Mouse (Mus musculus): ENCODE data around the gene As3mt. TPM values are rescaled to one million over a fixed set of nuclear protein-coding genes. Genes with fewer than 3 reads are reported as not detected.

Gene As3mt
- polyA plus RNA-seq, 1 experiment from 2014 or later = 18.6 TPM

GRCm38 (mm10) chr19:46762291-46762991 lies 55.2 kb downstream of the As3mt start:
- H3K27ac ChIP-seq (ENCODE audit: low read length) = no peak overlapping the region
- peaks cover 14% of the 10 kb centered on the region; the same call in 1 of the 2 replicates for H3K27me3 ChIP-seq (ENCODE audit: control insufficient read depth, insufficient read depth, low read depth, low read length)
- peak overlapping the region; percentile 87 for H3K9ac ChIP-seq (ENCODE audit: low read depth, low read length)
- peak overlapping the region; percentile 99 for H3K4me3 ChIP-seq (ENCODE audit: low read depth, low read length)
- H3K4me2 ChIP-seq (ENCODE audit: low read depth, low read length) = peak overlapping the region; percentile 100
- H3K36me3 ChIP-seq (ENCODE audit: control insufficient read depth, insufficient read depth) = no peaks in the 10 kb centered on the region
- WGBS (ENCODE audit: insufficient replicate concordance) = under 1% methylated on average over 50 of the region's 50 CpGs
- no peaks in the 10 kb centered on the region for H3K9me3 ChIP-seq (replicated peaks; ENCODE audit: control insufficient read depth, low read length)
- H3K4me1 ChIP-seq (ENCODE audit: control insufficient read depth, low read depth, low read length) = peaks cover 32% of the 10 kb centered on the region
- no peak for ATAC-seq (ENCODE audit: low read depth)

- Histone ChIP-seq H3K4me1 (ENCODE audit: control insufficient read depth, low read depth, low read length) (peaks cover 34% of the 10 kb centered on the region), H3K9ac (ENCODE audit: low read depth, low read length) (peak overlapping the region; percentile 87), H3K36me3 (ENCODE audit: control insufficient read depth, insufficient read depth) (no peaks in the 10 kb centered on the region), H3K9me3 (replicated peaks; ENCODE audit: control insufficient read depth, low read length) (no peaks in the 10 kb centered on the region), H3K27ac (ENCODE audit: low read length) (no peak overlapping the region), H3K4me3 (ENCODE audit: low read depth, low read length) (peak overlapping the region; percentile 99), H3K4me2 (ENCODE audit: low read depth, low read length) (peak overlapping the region; percentile 100), H3K27me3 (ENCODE audit: control insufficient read depth, insufficient read depth, low read depth, low read length) (peaks cover 14% of the 10 kb centered on the region; the same call in 1 of the 2 replicates)
- no peak for ATAC-seq (ENCODE audit: low read depth)
- WGBS (ENCODE audit: insufficient replicate concordance) = 2% methylated on average over 19 of the region's 19 CpGs
Measured at GRCm38 (mm10) chr19:46762992-46763342, 55.7 kb downstream of the As3mt start.

- Histone ChIP-seq H3K36me3 (ENCODE audit: control insufficient read depth, insufficient read depth) (no peaks in the 10 kb centered on the region), H3K4me3 (ENCODE audit: low read depth, low read length) (peak overlapping the region; percentile 99), H3K9me3 (replicated peaks; ENCODE audit: control insufficient read depth, low read length) (no peaks in the 10 kb centered on the region), H3K27ac (ENCODE audit: low read length) (no peak overlapping the region), H3K4me1 (ENCODE audit: control insufficient read depth, low read depth, low read length) (peaks cover 36% of the 10 kb centered on the region), H3K27me3 (ENCODE audit: control insufficient read depth, insufficient read depth, low read depth, low read length) (peaks cover 14% of the 10 kb centered on the region; the same call in 1 of the 2 replicates), H3K4me2 (ENCODE audit: low read depth, low read length) (peak overlapping the region; percentile 100), H3K9ac (ENCODE audit: low read depth, low read length) (peak overlapping the region; percentile 87)
- no peak for ATAC-seq (ENCODE audit: low read depth)
- WGBS (ENCODE audit: insufficient replicate concordance) = 28% methylated on average over 7 of the region's 7 CpGs
Measured at GRCm38 (mm10) chr19:46763356-46763755, 56.1 kb downstream of the As3mt start.

- WGBS (ENCODE audit: insufficient replicate concordance) = 69% methylated on average over 12 of the region's 12 CpGs
- Histone ChIP-seq H3K36me3 (ENCODE audit: control insufficient read depth, insufficient read depth) (no peaks in the 10 kb centered on the region), H3K4me2 (ENCODE audit: low read depth, low read length) (peak overlapping the region; percentile 100), H3K27me3 (ENCODE audit: control insufficient read depth, insufficient read depth, low read depth, low read length) (peaks cover 9% of the 10 kb centered on the region; the same call in 1 of the 2 replicates), H3K4me1 (ENCODE audit: control insufficient read depth, low read depth, low read length) (peaks cover 36% of the 10 kb centered on the region), H3K9me3 (replicated peaks; ENCODE audit: control insufficient read depth, low read length) (no peaks in the 10 kb centered on the region), H3K9ac (ENCODE audit: low read depth, low read length) (peak overlapping the region; percentile 14; the same call in 1 of the 2 replicates), H3K4me3 (ENCODE audit: low read depth, low read length) (peak overlapping the region; percentile 37), H3K27ac (ENCODE audit: low read length) (no peak overlapping the region)
- no peak for ATAC-seq (ENCODE audit: low read depth)
Measured at GRCm38 (mm10) chr19:46763932-46764762, 56.9 kb downstream of the As3mt start.

GRCm38 (mm10) chr19:46764763-46765117 lies 57.5 kb downstream of the As3mt start:
- Histone ChIP-seq H3K36me3 (ENCODE audit: control insufficient read depth, insufficient read depth) (no peaks in the 10 kb centered on the region), H3K4me3 (ENCODE audit: low read depth, low read length) (peak overlapping the region; percentile 37), H3K4me1 (ENCODE audit: control insufficient read depth, low read depth, low read length) (peaks cover 36% of the 10 kb centered on the region), H3K27me3 (ENCODE audit: control insufficient read depth, insufficient read depth, low read depth, low read length) (peaks cover 8% of the 10 kb centered on the region; the same call in 1 of the 2 replicates), H3K9me3 (replicated peaks; ENCODE audit: control insufficient read depth, low read length) (no peaks in the 10 kb centered on the region), H3K9ac (ENCODE audit: low read depth, low read length) (no peak overlapping the region), H3K27ac (ENCODE audit: low read length) (no peak overlapping the region), H3K4me2 (ENCODE audit: low read depth, low read length) (peak overlapping the region; percentile 100)
- no peak for ATAC-seq (ENCODE audit: low read depth)
- WGBS (ENCODE audit: insufficient replicate concordance) = 70% methylated on average over 9 of the region's 9 CpGs

- Histone ChIP-seq H3K4me1 (ENCODE audit: control insufficient read depth, low read depth, low read length) (peaks cover 36% of the 10 kb centered on the region), H3K4me3 (ENCODE audit: low read depth, low read length) (peak overlapping the region; percentile 26), H3K4me2 (ENCODE audit: low read depth, low read length) (peak overlapping the region; percentile 41), H3K27ac (ENCODE audit: low read length) (peak overlapping the region; percentile 39), H3K36me3 (ENCODE audit: control insufficient read depth, insufficient read depth) (no peaks in the 10 kb centered on the region), H3K27me3 (ENCODE audit: control insufficient read depth, insufficient read depth, low read depth, low read length) (peaks cover 8% of the 10 kb centered on the region; the same call in 1 of the 2 replicates), H3K9ac (ENCODE audit: low read depth, low read length) (peak overlapping the region; percentile 18; the same call in 1 of the 2 replicates), H3K9me3 (replicated peaks; ENCODE audit: control insufficient read depth, low read length) (no peaks in the 10 kb centered on the region)
- 28% methylated on average over 5 of the region's 5 CpGs for WGBS (ENCODE audit: insufficient replicate concordance)
- no peak for ATAC-seq (ENCODE audit: low read depth)
Measured at GRCm38 (mm10) chr19:46766125-46766524, 58.9 kb downstream of the As3mt start.

- ATAC-seq (ENCODE audit: low read depth) = no peak
- Histone ChIP-seq H3K27me3 (ENCODE audit: control insufficient read depth, insufficient read depth, low read depth, low read length) (no peaks in the 10 kb centered on the region), H3K36me3 (ENCODE audit: control insufficient read depth, insufficient read depth) (no peaks in the 10 kb centered on the region), H3K9me3 (replicated peaks; ENCODE audit: control insufficient read depth, low read length) (no peaks in the 10 kb centered on the region), H3K4me1 (ENCODE audit: control insufficient read depth, low read depth, low read length) (peaks cover 13% of the 10 kb centered on the region), H3K4me2 (ENCODE audit: low read depth, low read length) (no peak overlapping the region), H3K4me3 (ENCODE audit: low read depth, low read length) (no peak overlapping the region), H3K27ac (ENCODE audit: low read length) (no peak overlapping the region), H3K9ac (ENCODE audit: low read depth, low read length) (no peak overlapping the region)
- 76% methylated on average over 11 of the region's 11 CpGs for WGBS (ENCODE audit: insufficient replicate concordance)
Measured at GRCm38 (mm10) chr19:46769759-46770158, 62.5 kb downstream of the As3mt start.

GRCm38 (mm10) chr19:46771801-46772200 lies 64.5 kb downstream of the As3mt start:
- Histone ChIP-seq H3K36me3 (ENCODE audit: control insufficient read depth, insufficient read depth) (no peaks in the 10 kb centered on the region), H3K4me3 (ENCODE audit: low read depth, low read length) (no peak overlapping the region), H3K4me2 (ENCODE audit: low read depth, low read length) (no peak overlapping the region), H3K27ac (ENCODE audit: low read length) (no peak overlapping the region), H3K27me3 (ENCODE audit: control insufficient read depth, insufficient read depth, low read depth, low read length) (no peaks in the 10 kb centered on the region), H3K4me1 (ENCODE audit: control insufficient read depth, low read depth, low read length) (peaks cover 4% of the 10 kb centered on the region), H3K9me3 (replicated peaks; ENCODE audit: control insufficient read depth, low read length) (no peaks in the 10 kb centered on the region), H3K9ac (ENCODE audit: low read depth, low read length) (no peak overlapping the region)
- WGBS (ENCODE audit: insufficient replicate concordance) = 78% methylated on average over 6 of the region's 6 CpGs
- ATAC-seq (ENCODE audit: low read depth) = no peak

GRCm38 (mm10) chr19:46776391-46776790 lies 69.1 kb downstream of the As3mt start:
- no peaks in the 10 kb centered on the region for H3K27me3 ChIP-seq (ENCODE audit: control insufficient read depth, insufficient read depth, low read depth, low read length)
- no peak overlapping the region for H3K27ac ChIP-seq (ENCODE audit: low read length)
- ATAC-seq (ENCODE audit: low read depth) = no peak
- H3K4me3 ChIP-seq (ENCODE audit: low read depth, low read length) = no peak overlapping the region
- no peak overlapping the region for H3K4me2 ChIP-seq (ENCODE audit: low read depth, low read length)
- peaks cover 8% of the 10 kb centered on the region for H3K4me1 ChIP-seq (ENCODE audit: control insufficient read depth, low read depth, low read length)
- H3K9me3 ChIP-seq (replicated peaks; ENCODE audit: control insufficient read depth, low read length) = no peaks in the 10 kb centered on the region
- WGBS (ENCODE audit: insufficient replicate concordance) = 72% methylated on average over 5 of the region's 5 CpGs
- H3K9ac ChIP-seq (ENCODE audit: low read depth, low read length) = no peak overlapping the region
- no peaks in the 10 kb centered on the region for H3K36me3 ChIP-seq (ENCODE audit: control insufficient read depth, insufficient read depth)

All from liver, embryonic 16.5 days (tissue).